Mouse (Mus musculus) midbrain, embryonic 15.5 days (tissue): ENCODE results near the gene Rpl26. TPM values are rescaled to one million over a fixed set of nuclear protein-coding genes. Genes with fewer than 3 reads are reported as not detected.
"Not testable (repeated sequence)": the region's sequence is repeated elsewhere in the genome, so short reads cannot be mapped to it uniquely, and the experiment has no call there.

Experiments used
- ATAC-seq: fragments of 200-750 bp; cut with Nextera tagmentation; replicated peaks from 2 replicates; pipeline ENCODE4 v1.8.0; 2017; ENCODE audit warnings: moderate TSS enrichment
- H3K27ac ChIP-seq: fragments of 300-500 bp; sonication (generic); 2 replicates; pipeline ENCODE4 v1.5.1; 2015; ENCODE audit warnings: mild to moderate bottlenecking, inconsistent platforms
- H3K27me3 ChIP-seq: fragments of 300-500 bp; sonication (generic); replicated peaks from 2 replicates; pipeline ENCODE4 v1.6.1; 2015; ENCODE audit warnings: inconsistent platforms
- H3K36me3 ChIP-seq: fragments of 300-500 bp; sonication (generic); replicated peaks from 2 replicates; pipeline ENCODE4 v1.6.1; 2015; ENCODE audit warnings: inconsistent platforms
- H3K4me1 ChIP-seq: fragments of 300-500 bp; sonication (generic); 2 replicates; pipeline ENCODE4 v1.6.1; 2015; ENCODE audit warnings: inconsistent platforms
- H3K4me2 ChIP-seq: fragments of 300-500 bp; sonication (generic); 2 replicates; pipeline ENCODE4 v1.6.1; 2015; ENCODE audit warnings: inconsistent platforms, mild to moderate bottlenecking, moderate library complexity
- H3K4me3 ChIP-seq: fragments of 300-500 bp; sonication (generic); 2 replicates; pipeline ENCODE4 v1.5.1; 2015; ENCODE audit warnings: mild to moderate bottlenecking, inconsistent platforms
- H3K9ac ChIP-seq: fragments of 300-500 bp; sonication (generic); 2 replicates; pipeline ENCODE4 v1.6.1; 2015; ENCODE audit warnings: mild to moderate bottlenecking, inconsistent platforms
- H3K9me3 ChIP-seq: fragments of 300-500 bp; sonication (generic); 2 replicates; pipeline ENCODE4 v1.6.1; 2016; ENCODE audit warnings: inconsistent platforms
- WGBS: fragments of 180-500 bp; shearing (Covaris S2); methylation state at CpG from one replicate; pipeline ENCODE4 v1.1.7; 2015; ENCODE audit warnings: mixed read lengths; 5-methylcytosine and 5-hydroxymethylcytosine counted together
- polyA plus RNA-seq: library from polyadenylated mRNA; unstranded; fragments of >200 nt; fragmentation: Nextera tagmentation; extraction: Ambion mirVana; gene quantifications from 2 replicates; pipeline ENCODE4 v1.2.1, GENCODE M21; 2015

The Rpl26 gene
- polyA plus RNA-seq, 1 experiment from 2014 or later = 538 TPM

GRCm38 (mm10) chr11:68936951-68937350, 35.6 kb downstream of the Rpl26 start:
- H3K4me3 ChIP-seq, ATAC-seq, H3K27ac ChIP-seq, H3K27me3 ChIP-seq, H3K4me2 ChIP-seq, H3K9me3 ChIP-seq, H3K36me3 ChIP-seq, H3K9ac ChIP-seq: not testable (repeated sequence)
- H3K4me1 ChIP-seq = peaks cover 19% of the 10 kb centered on the region
- 86% methylated on average over 4 of the region's 4 CpGs for WGBS

- Histone ChIP-seq H3K4me1 (peaks cover 15% of the 10 kb centered on the region), H3K36me3 (no peaks in the 10 kb centered on the region), H3K4me3 (peak overlapping the region; percentile 47), H3K27me3 (no peaks in the 10 kb centered on the region), H3K9ac (peak overlapping the region; percentile 46), H3K27ac (peak overlapping the region; percentile 88), H3K4me2 (peak overlapping the region; percentile 57), H3K9me3 (no peaks in the 10 kb centered on the region)
- under 1% methylated on average over 16 of the region's 16 CpGs for WGBS
- ATAC-seq = peak; percentile 99
Measured at GRCm38 (mm10) chr11:68939451-68940304, 38.3 kb downstream of the Rpl26 start.

GRCm38 (mm10) chr11:68940516-68940915, 39.1 kb downstream of the Rpl26 start:
- H3K27ac ChIP-seq = peak overlapping the region; percentile 88
- H3K27me3 ChIP-seq = no peaks in the 10 kb centered on the region
- peak overlapping the region; percentile 47 for H3K4me3 ChIP-seq
- no peaks in the 10 kb centered on the region for H3K9me3 ChIP-seq
- no peaks in the 10 kb centered on the region for H3K36me3 ChIP-seq
- ATAC-seq = no peak
- H3K4me2 ChIP-seq = peak overlapping the region; percentile 57
- peak overlapping the region; percentile 46 for H3K9ac ChIP-seq
- 37% methylated on average over 4 of the region's 4 CpGs for WGBS
- H3K4me1 ChIP-seq = peaks cover 19% of the 10 kb centered on the region

GRCm38 (mm10) chr11:68942731-68943130, 41.3 kb downstream of the Rpl26 start:
- H3K4me2 ChIP-seq = no peak overlapping the region
- WGBS = 89% methylated on average over 8 of the region's 8 CpGs
- no peak overlapping the region for H3K4me3 ChIP-seq
- H3K27ac ChIP-seq = no peak overlapping the region
- peaks cover 32% of the 10 kb centered on the region for H3K4me1 ChIP-seq
- H3K9me3 ChIP-seq = no peaks in the 10 kb centered on the region
- ATAC-seq = no peak
- H3K36me3 ChIP-seq = no peaks in the 10 kb centered on the region
- H3K9ac ChIP-seq = no peak overlapping the region
- no peaks in the 10 kb centered on the region for H3K27me3 ChIP-seq

- H3K4me3 ChIP-seq = no peak overlapping the region
- 76% methylated on average over 2 of the region's 2 CpGs for WGBS
- H3K9ac ChIP-seq = no peak overlapping the region
- no peak overlapping the region for H3K4me2 ChIP-seq
- no peak overlapping the region for H3K27ac ChIP-seq
- H3K27me3 ChIP-seq = no peaks in the 10 kb centered on the region
- peaks cover 27% of the 10 kb centered on the region for H3K4me1 ChIP-seq
- H3K9me3 ChIP-seq = no peaks in the 10 kb centered on the region
- no peaks in the 10 kb centered on the region for H3K36me3 ChIP-seq
- ATAC-seq = no peak
Measured at GRCm38 (mm10) chr11:68945245-68945644, 43.9 kb downstream of the Rpl26 start.

GRCm38 (mm10) chr11:68946001-68946400, 44.6 kb downstream of the Rpl26 start:
- WGBS = 92% methylated on average over 4 of the region's 4 CpGs
- Histone ChIP-seq H3K27me3 (no peaks in the 10 kb centered on the region), H3K9ac (no peak overlapping the region), H3K4me3 (peak overlapping the region; percentile 47), H3K36me3 (no peaks in the 10 kb centered on the region), H3K4me2 (peak overlapping the region; percentile 55), H3K9me3 (no peaks in the 10 kb centered on the region), H3K27ac (peak overlapping the region; percentile 91; the same call in 1 of the 2 replicates), H3K4me1 (peaks cover 20% of the 10 kb centered on the region)
- ATAC-seq = no peak

GRCm38 (mm10) chr11:68946806-68947440, 45.5 kb downstream of the Rpl26 start:
- Histone ChIP-seq H3K4me1 (peaks cover 17% of the 10 kb centered on the region), H3K4me3 (peak overlapping the region; percentile 47), H3K9ac (peak overlapping the region; percentile 61), H3K27me3 (no peaks in the 10 kb centered on the region; the same call in 1 of the 2 replicates), H3K36me3 (no peaks in the 10 kb centered on the region), H3K4me2 (peak overlapping the region; percentile 55), H3K27ac (peak overlapping the region; percentile 91), H3K9me3 (no peaks in the 10 kb centered on the region)
- 17% methylated on average over 14 of the region's 16 CpGs for WGBS
- ATAC-seq = peak; percentile 80

GRCm38 (mm10) chr11:68947542-68947993, 46.2 kb downstream of the Rpl26 start:
- Histone ChIP-seq H3K4me1 (peaks cover 17% of the 10 kb centered on the region), H3K9ac (peak overlapping the region; percentile 43), H3K27me3 (no peaks in the 10 kb centered on the region; the same call in 1 of the 2 replicates), H3K4me2 (peak overlapping the region; percentile 55), H3K4me3 (peak overlapping the region; percentile 47), H3K36me3 (no peaks in the 10 kb centered on the region), H3K27ac (peak overlapping the region; percentile 91), H3K9me3 (no peaks in the 10 kb centered on the region)
- 6% methylated on average over 12 of the region's 12 CpGs for WGBS
- peak; percentile 90 for ATAC-seq

- Histone ChIP-seq H3K4me2 (peak overlapping the region; percentile 45), H3K27me3 (peaks cover 25% of the 10 kb centered on the region), H3K9ac (no peak overlapping the region), H3K27ac (no peak overlapping the region), H3K9me3 (no peaks in the 10 kb centered on the region), H3K4me1 (peaks cover 12% of the 10 kb centered on the region), H3K36me3 (no peaks in the 10 kb centered on the region), H3K4me3 (0 out of 2 replicates have a peak overlapping the region, but pooled peaks have one; percentile 23)
- 8% methylated on average over 13 of the region's 13 CpGs for WGBS
- ATAC-seq = no peak
Measured at GRCm38 (mm10) chr11:68953903-68954302, 52.5 kb downstream of the Rpl26 start.

GRCm38 (mm10) chr11:68954408-68954807, 53.0 kb downstream of the Rpl26 start:
- Histone ChIP-seq H3K27ac (no peak overlapping the region), H3K4me2 (peak overlapping the region; percentile 45), H3K4me3 (peak overlapping the region; percentile 23), H3K9me3 (no peaks in the 10 kb centered on the region), H3K27me3 (peaks cover 25% of the 10 kb centered on the region), H3K9ac (peak overlapping the region; percentile 26; the same call in 1 of the 2 replicates), H3K36me3 (no peaks in the 10 kb centered on the region), H3K4me1 (peaks cover 12% of the 10 kb centered on the region)
- under 1% methylated on average over 17 of the region's 17 CpGs for WGBS
- ATAC-seq = no peak

- H3K9me3 ChIP-seq = no peaks in the 10 kb centered on the region
- no peak overlapping the region for H3K9ac ChIP-seq
- no peak for ATAC-seq
- peaks cover 12% of the 10 kb centered on the region for H3K4me1 ChIP-seq
- peaks cover 25% of the 10 kb centered on the region for H3K27me3 ChIP-seq
- no peak overlapping the region for H3K27ac ChIP-seq
- WGBS = 72% methylated on average over 5 of the region's 5 CpGs
- no peaks in the 10 kb centered on the region for H3K36me3 ChIP-seq
- H3K4me3 ChIP-seq = no peak overlapping the region
- H3K4me2 ChIP-seq = peak overlapping the region; percentile 45; the same call in 1 of the 2 replicates
Measured at GRCm38 (mm10) chr11:68955473-68955872, 54.1 kb downstream of the Rpl26 start.

- Histone ChIP-seq H3K4me1 (peaks cover 12% of the 10 kb centered on the region), H3K27ac (no peak overlapping the region), H3K9ac (no peak overlapping the region), H3K9me3 (no peaks in the 10 kb centered on the region), H3K27me3 (peaks cover 25% of the 10 kb centered on the region), H3K4me2 (no peak overlapping the region), H3K36me3 (no peaks in the 10 kb centered on the region), H3K4me3 (no peak overlapping the region)
- WGBS = 59% methylated on average over 3 of the region's 3 CpGs
- no peak for ATAC-seq
Measured at GRCm38 (mm10) chr11:68956107-68956506, 54.7 kb downstream of the Rpl26 start.
